Mouse (Mus musculus) left cerebral cortex, adult 2 months (tissue): Measurements from ENCODE around the gene Msx1. TPM values are rescaled to one million over a fixed set of nuclear protein-coding genes. Genes with fewer than 3 reads are reported as not detected.
A peak's percentile ranks its signal among the peaks of the same experiment; 100 is the strongest.

Experiments
- DNase-seq, 2 experiments: peaks; one replicate each; pipeline ENCODE4 v3.0.0; 2021 to 2022; ENCODE audit warnings: low spot score in 2 of 2, mixed read lengths in 1 of 2; ENCODE audit errors: extremely low spot score in 1 of 2
- H3K27ac ChIP-seq: fragments of 200-600 bp; 2 replicates; pipeline ENCODE4 v1.8.1; 2022
- H3K4me3 ChIP-seq: fragments of 200-600 bp; 2 replicates; pipeline ENCODE4 v1.8.1; 2022
- CTCF ChIP-seq: fragments of 200-600 bp; IDR thresholded peaks from 2 replicates; pipeline ENCODE4 v1.8.1; 2022; ENCODE audit warnings: antibody characterized with exemption, mild to moderate bottlenecking, moderate library complexity
- intact Hi-C: fragments of 180-260 bp; cut with DNase I; formaldehyde crosslinking; loops from one replicate; pipeline ENCODE4 v1.15.1; 2025
- long read RNA-seq, 2 experiments: library from polyadenylated mRNA; stranded (forward); transcript quantifications; one replicate each; pipeline ENCODE4 v2.0.0; 2021; ENCODE audit warnings: borderline mapping rate in 2 of 2
- total RNA-seq, 2 experiments: library from RNA; stranded (reverse); gene quantifications; 2 replicates each; pipeline ENCODE4 v1.2.3; 2021

Msx1 gene
- 1 to 10 TPM; 3.1 to 3.3 TPM for total RNA-seq
- long read RNA-seq, experiment 1, transcript Msx1-201 (2 exons, 1,935 nt): major isoform, 8 of 8 reads
- long read RNA-seq, experiment 1, partial matches to known transcripts: 0 of 8 reads
- long read RNA-seq, experiment 1, other reads (novel, unspliced or antisense): 0 of 8 reads
- long read RNA-seq, experiment 2, partial matches to known transcripts: 0 of 3 reads
- long read RNA-seq, experiment 2, other reads (novel, unspliced or antisense): 0 of 3 reads

DNA sequence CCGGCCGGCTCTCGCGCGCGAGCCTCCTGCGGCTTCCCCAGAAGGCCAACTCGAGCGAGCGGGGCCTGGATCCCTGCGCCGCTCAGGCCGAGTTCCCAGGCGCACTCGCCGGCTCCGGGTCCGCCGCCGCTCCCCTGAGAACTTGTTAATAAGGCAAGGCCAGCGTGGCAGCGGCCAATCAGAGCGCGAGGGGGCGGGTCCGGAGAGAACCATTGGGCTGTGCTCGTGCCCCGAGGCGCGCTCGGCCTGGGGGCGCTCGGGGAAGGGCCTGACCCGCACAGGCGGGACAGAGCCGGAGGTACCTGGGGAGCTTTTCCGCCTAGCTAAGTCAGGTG lies at the start of gene Msx1:
Msx1 (minus strand) TSS at position 123 of the 335 bp plus-strand sequence.
- H3K4me3 ChIP-seq: peak within 1 kb of the TSS; percentile 45
- no peak for TF ChIP-seq CTCF
- intact Hi-C loops: no loop called here
- peak; percentile 51 to 58 for DNase-seq
- no peak within 1 kb of the TSS; the same call in 1 of the 2 replicates for H3K27ac ChIP-seq

DNA sequence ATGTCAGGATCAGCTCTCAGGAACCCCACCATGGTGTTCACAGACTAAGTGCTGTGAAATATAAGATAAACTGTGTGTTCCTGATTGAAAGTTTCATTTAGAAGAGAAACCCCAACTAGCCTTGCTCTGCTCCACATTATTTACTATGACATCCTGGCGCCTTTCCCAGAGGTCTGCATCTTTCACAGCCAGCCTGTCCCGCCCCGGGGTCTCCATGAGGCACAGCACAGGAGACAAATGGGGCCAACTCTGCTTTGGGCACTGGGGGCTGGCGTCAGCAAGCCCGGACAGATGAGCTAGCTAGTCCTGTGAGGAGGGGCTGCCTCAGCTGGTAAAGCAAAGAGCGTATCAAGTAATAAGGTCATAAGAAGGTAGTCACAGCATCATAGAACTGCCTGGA lies 41.1 kb upstream of the Msx1 start:
- intact Hi-C loops: no loop called here
- TF ChIP-seq CTCF: no peak
- DNase-seq: no peak

DNA sequence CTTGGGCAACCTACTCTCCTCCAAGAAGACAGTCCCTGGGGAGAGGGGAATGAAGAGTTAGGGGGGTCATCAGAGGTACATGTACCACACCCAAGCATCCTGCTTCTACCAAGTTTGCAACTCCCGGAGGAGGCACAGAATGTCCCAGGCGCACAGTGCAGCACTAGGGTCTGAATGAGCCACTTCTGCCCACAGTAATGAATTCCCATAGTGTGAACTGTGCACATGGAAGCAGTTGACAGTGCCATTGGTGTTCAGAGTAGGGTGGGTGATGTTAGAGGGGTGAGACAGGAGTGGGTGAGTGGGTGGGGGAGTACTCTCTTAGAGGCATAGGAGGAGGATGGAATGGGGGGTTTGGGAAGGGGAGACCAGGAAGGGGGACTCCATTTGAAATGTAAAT lies 39.9 kb upstream of the Msx1 start:
- no peak for DNase-seq
- intact Hi-C loops: no loop called here
- Histone ChIP-seq H3K4me3 (no peak overlapping the region), H3K27ac (no peak overlapping the region)
- TF ChIP-seq CTCF: no peak

More for the DNA sequence above, 41.1 kb upstream of the Msx1 start:
- H3K27ac ChIP-seq: no peak overlapping the region
- H3K4me3 ChIP-seq: no peak overlapping the region

DNA sequence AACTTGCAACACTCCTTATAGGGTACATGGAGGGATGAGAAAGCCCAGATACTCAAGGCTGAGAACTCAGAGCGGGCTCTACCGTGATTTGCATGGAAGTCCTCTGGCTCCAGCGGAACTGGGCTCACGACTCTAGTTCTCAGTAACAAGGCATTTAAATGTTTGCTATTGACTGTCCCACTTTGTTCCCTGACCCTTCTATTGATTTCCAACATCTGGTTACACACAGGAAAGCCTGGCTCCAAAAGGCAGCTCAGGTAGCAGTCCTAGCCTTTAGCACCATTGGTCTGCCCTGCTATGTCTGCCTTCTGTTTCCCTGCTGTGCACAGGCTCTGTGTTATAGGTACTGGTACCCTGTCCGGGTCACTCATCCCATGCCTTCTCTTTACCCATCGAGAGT lies 36.5 kb upstream of the Msx1 start:
- Histone ChIP-seq H3K27ac (no peak overlapping the region), H3K4me3 (no peak overlapping the region)
- TF ChIP-seq CTCF: no peak
- no peak for DNase-seq
- intact Hi-C loops: no loop called here

DNA sequence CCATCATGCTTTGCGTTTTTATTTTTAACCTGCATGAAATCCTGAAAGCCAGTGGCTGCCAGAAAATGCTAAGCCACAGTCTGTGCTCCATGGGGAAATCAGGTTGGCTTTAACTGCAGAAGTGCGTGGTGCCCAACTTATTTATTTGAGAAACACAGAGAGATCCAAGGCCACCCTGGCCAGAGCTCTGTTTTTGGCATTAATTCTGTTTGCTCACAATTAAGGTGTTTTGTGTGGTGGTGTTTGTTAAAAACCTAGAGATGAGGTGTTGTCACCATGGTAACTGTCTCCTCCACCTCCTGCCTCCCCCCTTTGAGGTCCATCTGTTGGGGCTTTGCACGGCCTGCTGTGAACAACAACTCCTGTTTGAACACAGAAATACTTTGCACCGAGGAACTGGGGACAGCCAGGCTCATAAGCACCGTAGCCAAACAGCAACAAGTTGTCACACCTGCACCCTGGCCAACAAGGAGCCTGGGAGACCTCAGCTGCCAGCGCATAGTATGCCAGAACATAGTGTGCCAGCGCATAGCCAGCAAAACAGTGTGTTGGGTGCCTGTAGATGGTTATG lies 35.9 kb upstream of the Msx1 start:
- no peak overlapping the region for H3K4me3 ChIP-seq
- no peak for TF ChIP-seq CTCF
- DNase-seq: peak; percentile 26 to 41
- no peak overlapping the region for H3K27ac ChIP-seq
- intact Hi-C loops: no loop called here

DNA sequence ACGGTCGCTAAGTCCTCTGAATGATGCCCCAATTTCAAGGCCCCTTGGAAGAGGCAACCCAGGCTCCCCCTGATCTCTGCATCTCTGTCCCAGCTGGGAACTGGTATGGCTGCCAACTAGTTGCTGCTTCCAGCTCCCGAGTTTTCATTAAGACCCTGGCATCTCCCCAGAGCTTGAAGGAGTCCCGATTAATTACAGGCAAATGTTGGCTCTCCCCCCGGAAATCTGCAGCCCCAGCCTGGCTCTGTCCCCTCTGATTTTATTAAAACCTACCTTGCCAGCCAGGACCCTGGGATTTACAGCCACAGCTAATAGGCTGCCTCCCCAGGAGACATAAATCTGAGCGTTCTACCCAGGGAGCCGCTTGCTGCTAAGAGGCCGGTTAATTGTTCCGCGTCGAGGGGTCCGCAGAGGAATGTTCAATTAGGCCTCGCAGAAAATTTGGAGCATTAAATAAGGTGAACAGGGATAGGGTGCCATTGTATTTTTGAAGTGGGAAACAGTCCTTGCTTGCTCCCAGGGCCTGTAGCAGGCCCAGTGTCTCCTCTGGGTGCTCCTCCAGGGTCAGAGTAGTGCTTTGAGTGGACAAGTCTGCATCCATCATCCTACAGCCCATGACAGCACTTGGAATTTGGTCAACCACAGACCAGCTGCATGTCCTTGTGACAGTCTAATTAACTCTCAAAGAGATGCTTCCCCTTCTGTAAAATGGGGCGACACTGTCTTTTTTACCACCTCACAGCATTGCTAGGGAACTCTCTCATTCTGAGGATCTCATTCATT lies 33.6 kb upstream of the Msx1 start:
- intact Hi-C loops: no loop called here
- H3K27ac ChIP-seq: no peak overlapping the region

DNA sequence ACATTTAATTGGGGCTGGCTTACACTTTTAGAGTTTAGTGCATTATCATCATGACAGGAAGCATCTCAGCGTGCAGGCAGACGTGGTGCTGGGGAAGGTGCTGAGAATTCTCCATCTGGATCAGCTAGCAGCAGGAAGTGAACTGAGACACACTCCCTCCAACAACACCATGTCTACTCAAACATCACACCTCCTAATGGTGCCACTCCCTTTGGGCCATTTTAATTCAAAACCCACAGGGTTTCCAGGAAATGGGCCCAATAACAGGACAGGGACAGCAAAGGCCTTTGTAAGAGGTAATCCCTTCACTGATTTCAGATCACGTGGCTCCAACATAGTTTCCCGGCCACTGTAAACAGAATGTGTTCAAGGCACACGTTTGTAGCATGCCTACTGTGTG lies 31.7 kb upstream of the Msx1 start:
- no peak for TF ChIP-seq CTCF
- Histone ChIP-seq H3K27ac (no peak overlapping the region), H3K4me3 (no peak overlapping the region)
- no peak for DNase-seq
- intact Hi-C loops: no loop called here

More for the DNA sequence above, 33.6 kb upstream of the Msx1 start:
- TF ChIP-seq CTCF: no peak
- DNase-seq: peak in 1 of 2 experiments; percentile 43
- no peak overlapping the region for H3K4me3 ChIP-seq

DNA sequence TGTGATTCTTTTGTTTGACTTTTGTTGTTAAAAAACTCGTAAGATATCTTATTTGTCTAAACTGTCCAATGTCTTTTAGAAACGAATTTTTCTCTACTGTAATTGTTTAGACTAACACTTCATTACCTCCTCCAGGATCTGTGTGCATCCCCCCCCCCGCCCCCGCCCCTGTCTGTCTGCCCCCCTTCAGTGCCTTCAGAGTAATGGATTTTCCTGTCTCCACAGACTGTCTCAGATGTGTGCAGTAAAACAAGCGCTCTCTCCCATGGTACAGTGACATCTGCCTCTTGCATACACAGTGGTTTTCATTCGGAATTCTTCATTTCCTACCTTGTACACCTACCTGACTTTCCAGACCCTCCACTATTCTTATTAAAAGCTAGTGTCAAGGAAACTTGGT lies 29.9 kb upstream of the Msx1 start:
- Histone ChIP-seq H3K4me3 (no peak overlapping the region), H3K27ac (no peak overlapping the region)
- intact Hi-C loops: no loop called here
- TF ChIP-seq CTCF: no peak
- no peak for DNase-seq

DNA sequence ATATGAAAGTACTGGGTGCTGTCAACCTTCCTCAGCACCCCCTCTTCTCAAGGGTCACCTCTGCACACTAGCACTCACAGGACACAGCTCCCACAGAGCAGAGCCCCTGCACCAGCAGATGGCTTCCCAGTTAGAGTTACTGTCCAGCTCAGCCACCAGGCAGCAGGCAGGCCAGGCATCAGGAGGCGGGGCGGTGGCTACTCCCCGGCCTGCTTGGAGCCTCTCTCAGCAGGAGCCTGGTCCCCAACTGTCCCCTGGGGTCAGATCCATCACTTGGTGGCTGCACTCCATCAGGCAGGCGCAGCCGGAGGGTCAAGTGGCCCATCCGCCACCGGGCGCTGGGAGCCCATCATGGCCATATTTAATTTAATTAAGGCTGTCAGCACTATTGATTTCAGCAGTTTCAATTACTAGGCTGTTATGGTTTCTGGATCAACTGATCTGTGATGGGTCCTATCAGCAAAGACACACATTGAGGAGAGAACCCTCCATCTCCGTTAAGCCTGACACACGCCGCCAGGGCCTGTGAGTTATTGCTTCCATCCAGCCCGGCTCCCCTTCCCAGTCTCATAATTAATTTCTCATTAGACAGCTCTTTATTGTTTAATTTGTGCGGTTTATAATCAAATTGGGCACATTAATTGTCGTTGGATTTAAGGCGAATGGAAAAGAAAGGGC lies 27.1 kb upstream of the Msx1 start:
- Histone ChIP-seq H3K4me3 (no peak overlapping the region), H3K27ac (no peak overlapping the region)
- DNase-seq: no peak
- intact Hi-C loops: no loop called here
- no peak for TF ChIP-seq CTCF

DNA sequence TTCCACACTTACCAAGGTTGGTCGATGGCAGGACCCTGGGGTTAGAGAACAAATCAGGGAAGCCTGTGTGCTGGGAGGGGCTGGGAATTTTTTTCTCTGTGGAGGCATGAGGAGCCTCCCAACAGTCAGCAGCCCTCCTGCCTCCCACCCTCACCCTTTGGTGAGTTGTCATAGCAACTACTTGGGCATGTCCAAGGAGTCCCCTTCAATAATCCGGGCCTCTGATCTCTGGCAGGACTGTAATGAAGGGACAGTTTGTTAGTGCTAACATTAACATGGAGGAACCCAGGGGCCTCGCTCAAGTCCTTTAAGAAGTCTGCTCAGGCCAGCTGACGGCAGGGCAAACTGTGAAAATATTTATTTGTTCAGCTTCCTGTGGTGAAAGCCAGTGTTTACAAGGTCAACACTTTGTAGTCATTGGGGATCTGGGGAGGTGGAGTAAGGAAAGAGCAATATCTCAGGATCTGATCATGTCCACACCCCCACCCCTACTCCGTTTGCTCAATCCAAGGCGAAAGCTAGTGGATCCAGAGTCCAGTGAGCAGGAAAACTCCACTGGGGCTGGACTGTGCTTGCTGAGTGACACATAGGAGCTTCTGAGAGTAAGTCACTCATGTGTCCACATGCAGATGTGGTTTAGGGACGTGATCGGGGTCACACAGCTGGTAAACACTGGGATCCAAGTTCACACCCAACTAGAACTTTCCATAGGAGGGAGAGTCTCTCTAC lies 24.8 kb upstream of the Msx1 start:
- H3K4me3 ChIP-seq: no peak overlapping the region
- H3K27ac ChIP-seq: no peak overlapping the region
- intact Hi-C loops: no loop called here
- TF ChIP-seq CTCF: no peak
- DNase-seq: no peak

DNA sequence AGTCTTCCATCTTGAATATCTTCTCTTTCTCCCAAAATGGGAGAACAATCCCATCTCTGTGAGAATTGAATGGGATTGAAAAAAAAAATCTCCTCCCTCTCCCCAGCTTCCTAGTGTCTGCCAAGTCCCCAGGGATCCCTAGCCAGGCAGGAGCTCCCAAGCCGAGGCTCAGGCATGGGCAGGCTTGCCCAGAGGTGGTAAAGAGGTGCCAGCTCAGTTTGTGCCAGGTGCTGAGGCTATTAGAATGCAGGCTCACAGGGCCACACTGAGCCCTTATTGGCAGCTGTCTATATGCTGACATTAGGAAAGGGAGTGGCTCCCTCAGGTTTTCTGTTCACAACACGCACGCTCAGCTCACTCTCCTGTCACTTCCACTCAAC lies 11.9 kb upstream of the Msx1 start:
- Histone ChIP-seq H3K4me3 (no peak overlapping the region), H3K27ac (no peak overlapping the region)
- DNase-seq: no peak
- intact Hi-C loops: no loop called here
- TF ChIP-seq CTCF: no peak
